Mouse (Mus musculus) intestine, embryonic 15.5 days (tissue): ENCODE measurements at regions not wholly inside any gene's neighbourhood (a gene's known extent, or its start where the extent isn't known, plus 50 kb on each side); places are given as distances from the start of the nearest gene placed in this dataset.
A peak's percentile ranks its signal among the peaks of the same experiment; 100 is the strongest.

Source experiments
- ATAC-seq: fragments of 200-750 bp; cut with Nextera tagmentation; 2 replicates; pipeline ENCODE4 v1.8.0; 2017; ENCODE audit warnings: moderate TSS enrichment, moderate library complexity
- H3K27ac ChIP-seq: fragments of 300-500 bp; sonication (generic); 2 replicates; pipeline ENCODE4 v1.5.1; 2015; ENCODE audit warnings: mild to moderate bottlenecking, inconsistent platforms
- H3K27me3 ChIP-seq: fragments of 300-500 bp; sonication (generic); replicated peaks from 2 replicates; pipeline ENCODE4 v1.6.1; 2015; ENCODE audit warnings: inconsistent platforms
- H3K36me3 ChIP-seq: fragments of 300-500 bp; sonication (generic); 2 replicates; pipeline ENCODE4 v1.6.1; 2015; ENCODE audit warnings: inconsistent platforms
- H3K4me1 ChIP-seq: fragments of 300-500 bp; sonication (generic); replicated peaks from 2 replicates; pipeline ENCODE4 v1.6.1; 2015; ENCODE audit warnings: inconsistent platforms
- H3K4me2 ChIP-seq: fragments of 300-500 bp; sonication (generic); replicated peaks from 2 replicates; pipeline ENCODE4 v1.6.1; 2015; ENCODE audit warnings: mild to moderate bottlenecking, inconsistent platforms
- H3K4me3 ChIP-seq: fragments of 300-500 bp; sonication (generic); replicated peaks from 2 replicates; pipeline ENCODE4 v1.5.1; 2015; ENCODE audit warnings: inconsistent platforms
- H3K9ac ChIP-seq: fragments of 300-500 bp; sonication (generic); 2 replicates; pipeline ENCODE4 v1.6.1; 2015; ENCODE audit warnings: inconsistent platforms
- H3K9me3 ChIP-seq: fragments of 300-500 bp; sonication (generic); 2 replicates; pipeline ENCODE4 v1.6.1; 2016; ENCODE audit warnings: inconsistent platforms
- WGBS: fragments of 180-500 bp; shearing (Covaris S2); methylation state at CpG from one replicate; pipeline ENCODE4 v1.1.7; 2015; 5-methylcytosine and 5-hydroxymethylcytosine counted together

GRCm38 (mm10) chr1:19528871-19529270, 320.2 kb downstream of the Tfap2b start:
- 46% methylated on average over 1 of the region's 1 CpGs for WGBS
- Histone ChIP-seq H3K27ac (no peak overlapping the region), H3K4me1 (no peaks in the 10 kb centered on the region), H3K27me3 (no peaks in the 10 kb centered on the region), H3K4me2 (no peak overlapping the region), H3K4me3 (no peak overlapping the region), H3K9ac (no peak overlapping the region), H3K9me3 (no peaks in the 10 kb centered on the region), H3K36me3 (no peaks in the 10 kb centered on the region)
- ATAC-seq, result no peak

- H3K9ac ChIP-seq, result no peak overlapping the region
- no peak overlapping the region for H3K4me2 ChIP-seq
- H3K27me3 ChIP-seq, result no peaks in the 10 kb centered on the region
- no peaks in the 10 kb centered on the region for H3K36me3 ChIP-seq
- H3K27ac ChIP-seq, result no peak overlapping the region
- no peaks in the 10 kb centered on the region for H3K4me1 ChIP-seq
- 71% methylated on average over 1 of the region's 1 CpGs for WGBS
- no peaks in the 10 kb centered on the region for H3K9me3 ChIP-seq
- ATAC-seq, result no peak
- no peak overlapping the region for H3K4me3 ChIP-seq
Measured at GRCm38 (mm10) chr1:19531406-19531805, 322.7 kb downstream of the Tfap2b start.

- peak; percentile 45; the same call in 1 of the 2 replicates for ATAC-seq
- Histone ChIP-seq H3K27ac (no peak overlapping the region), H3K9ac (no peak overlapping the region), H3K9me3 (no peaks in the 10 kb centered on the region), H3K27me3 (no peaks in the 10 kb centered on the region), H3K36me3 (no peaks in the 10 kb centered on the region), H3K4me1 (no peaks in the 10 kb centered on the region), H3K4me2 (no peak overlapping the region), H3K4me3 (no peak overlapping the region)
- WGBS, result 30% methylated on average over 2 of the region's 2 CpGs
Measured at GRCm38 (mm10) chr1:19534990-19535389, 326.3 kb downstream of the Tfap2b start.

- no peak overlapping the region for H3K4me2 ChIP-seq
- no peak overlapping the region for H3K9ac ChIP-seq
- WGBS, result 45% methylated on average over 1 of the region's 1 CpGs
- no peak overlapping the region for H3K4me3 ChIP-seq
- no peaks in the 10 kb centered on the region for H3K9me3 ChIP-seq
- H3K27ac ChIP-seq, result no peak overlapping the region
- no peaks in the 10 kb centered on the region for H3K4me1 ChIP-seq
- H3K36me3 ChIP-seq, result no peaks in the 10 kb centered on the region
- peak; percentile 86 for ATAC-seq
- H3K27me3 ChIP-seq, result no peaks in the 10 kb centered on the region
Measured at GRCm38 (mm10) chr1:19543011-19543410, 334.3 kb downstream of the Tfap2b start.

- Histone ChIP-seq H3K27ac (no peak overlapping the region), H3K4me2 (no peak overlapping the region), H3K9ac (no peak overlapping the region), H3K4me3 (no peak overlapping the region), H3K4me1 (no peaks in the 10 kb centered on the region), H3K36me3 (no peaks in the 10 kb centered on the region), H3K9me3 (no peaks in the 10 kb centered on the region), H3K27me3 (no peaks in the 10 kb centered on the region)
- no peak for ATAC-seq
- 44% methylated on average over 3 of the region's 3 CpGs for WGBS
Measured at GRCm38 (mm10) chr1:19565755-19566154, 357.0 kb downstream of the Tfap2b start.

- ATAC-seq, result no peak
- Histone ChIP-seq H3K4me1 (no peaks in the 10 kb centered on the region), H3K27ac (no peak overlapping the region), H3K4me3 (no peak overlapping the region), H3K9ac (no peak overlapping the region), H3K27me3 (no peaks in the 10 kb centered on the region), H3K9me3 (no peaks in the 10 kb centered on the region), H3K4me2 (no peak overlapping the region), H3K36me3 (no peaks in the 10 kb centered on the region)
- 65% methylated on average over 12 of the region's 12 CpGs for WGBS
Measured at GRCm38 (mm10) chr1:19583071-19584034, 374.6 kb downstream of the Tfap2b start.

- no peaks in the 10 kb centered on the region for H3K4me1 ChIP-seq
- WGBS, result 80% methylated on average over 7 of the region's 7 CpGs
- no peak overlapping the region for H3K4me3 ChIP-seq
- no peaks in the 10 kb centered on the region for H3K9me3 ChIP-seq
- H3K27ac ChIP-seq, result no peak overlapping the region
- no peaks in the 10 kb centered on the region for H3K36me3 ChIP-seq
- ATAC-seq, result no peak
- no peak overlapping the region for H3K4me2 ChIP-seq
- H3K27me3 ChIP-seq, result no peaks in the 10 kb centered on the region
- H3K9ac ChIP-seq, result no peak overlapping the region
Measured at GRCm38 (mm10) chr1:19605506-19605905, 396.8 kb downstream of the Tfap2b start.

GRCm38 (mm10) chr1:19615688-19616087, 407.0 kb downstream of the Tfap2b start:
- Histone ChIP-seq H3K4me2 (no peak overlapping the region), H3K27me3 (no peaks in the 10 kb centered on the region), H3K27ac (no peak overlapping the region), H3K36me3 (no peaks in the 10 kb centered on the region), H3K9ac (no peak overlapping the region), H3K9me3 (no peaks in the 10 kb centered on the region), H3K4me1 (no peaks in the 10 kb centered on the region), H3K4me3 (no peak overlapping the region)
- WGBS, result 76% methylated on average over 4 of the region's 4 CpGs
- no peak for ATAC-seq

- Histone ChIP-seq H3K36me3 (no peaks in the 10 kb centered on the region), H3K27me3 (no peaks in the 10 kb centered on the region), H3K27ac (no peak overlapping the region), H3K9me3 (no peaks in the 10 kb centered on the region), H3K4me3 (no peak overlapping the region), H3K4me2 (no peak overlapping the region), H3K4me1 (no peaks in the 10 kb centered on the region), H3K9ac (no peak overlapping the region)
- no peak for ATAC-seq
- WGBS, result 73% methylated on average over 8 of the region's 8 CpGs
Measured at GRCm38 (mm10) chr1:19639136-19639535, 430.4 kb downstream of the Tfap2b start.

- no peaks in the 10 kb centered on the region for H3K36me3 ChIP-seq
- H3K27ac ChIP-seq, result no peak overlapping the region
- H3K4me2 ChIP-seq, result no peak overlapping the region
- no peaks in the 10 kb centered on the region for H3K27me3 ChIP-seq
- H3K9ac ChIP-seq, result no peak overlapping the region
- ATAC-seq, result no peak
- no peaks in the 10 kb centered on the region for H3K4me1 ChIP-seq
- no peak overlapping the region for H3K4me3 ChIP-seq
- H3K9me3 ChIP-seq, result no peaks in the 10 kb centered on the region
- 76% methylated on average over 2 of the region's 2 CpGs for WGBS
Measured at GRCm38 (mm10) chr1:19647713-19648589, 439.2 kb downstream of the Tfap2b start.

- H3K4me1 ChIP-seq, result no peaks in the 10 kb centered on the region
- 81% methylated on average over 5 of the region's 5 CpGs for WGBS
- no peak for ATAC-seq
- H3K9me3 ChIP-seq, result no peaks in the 10 kb centered on the region
- no peak overlapping the region for H3K4me2 ChIP-seq
- H3K9ac ChIP-seq, result no peak overlapping the region
- no peak overlapping the region for H3K4me3 ChIP-seq
- H3K27ac ChIP-seq, result no peak overlapping the region
- no peaks in the 10 kb centered on the region for H3K36me3 ChIP-seq
- no peaks in the 10 kb centered on the region for H3K27me3 ChIP-seq
Measured at GRCm38 (mm10) chr1:19662142-19662541, 453.4 kb downstream of the Tfap2b start.

- Histone ChIP-seq H3K4me3 (no peak overlapping the region), H3K9me3 (no peaks in the 10 kb centered on the region), H3K9ac (no peak overlapping the region), H3K36me3 (no peaks in the 10 kb centered on the region), H3K27me3 (no peaks in the 10 kb centered on the region), H3K27ac (no peak overlapping the region), H3K4me1 (no peaks in the 10 kb centered on the region), H3K4me2 (no peak overlapping the region)
- no peak for ATAC-seq
- 89% methylated on average over 2 of the region's 2 CpGs for WGBS
Measured at GRCm38 (mm10) chr1:19662779-19663178, 454.1 kb downstream of the Tfap2b start.
